Mouse (Mus musculus): ENCODE measurements around the gene Shisa6. TPM values are rescaled to one million over a fixed set of nuclear protein-coding genes. Genes with fewer than 3 reads are reported as not detected.
A peak's percentile ranks its signal among the peaks of the same experiment; 100 is the strongest.

Gene Shisa6
- polyA plus RNA-seq, 1 experiment from 2014 or later, result 2.9 TPM

DNA sequence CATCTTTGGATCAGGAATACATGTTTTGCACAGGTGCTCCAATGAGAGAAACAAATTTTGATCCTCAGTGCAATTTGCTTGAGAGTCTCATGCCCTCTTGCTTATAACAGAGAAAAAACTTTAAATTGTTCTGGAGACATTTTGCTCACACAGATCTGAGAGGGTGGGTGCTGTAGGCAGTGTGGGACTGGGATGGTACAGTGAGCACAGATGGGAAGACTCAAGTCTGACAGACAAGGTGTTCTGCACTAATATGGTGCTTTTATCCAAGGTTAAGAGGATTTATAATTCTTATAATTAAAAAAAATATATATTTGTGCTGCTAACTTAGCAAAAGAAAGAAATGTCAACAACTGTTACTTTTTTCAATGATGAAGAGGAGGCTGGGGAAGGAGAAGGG is 189.5 kb downstream of the Shisa6 start:
- H3K9me3 ChIP-seq (ENCODE audit: control insufficient read depth, low read length), result no peaks in the 10 kb centered on the region
- H3K4me3 ChIP-seq (replicated peaks; ENCODE audit: low read depth, low read length), result no peak overlapping the region
- DNase-seq (no peak), ATAC-seq (ENCODE audit: low FRiP score, low TSS enrichment) (no peak)
- no peak overlapping the region for H3K4me2 ChIP-seq (ENCODE audit: low read length)
- H3K9ac ChIP-seq (replicated peaks; ENCODE audit: low read length), result no peak overlapping the region
- H3K36me3 ChIP-seq (ENCODE audit: control insufficient read depth, insufficient read depth, low read length), result no peaks in the 10 kb centered on the region
- H3K4me1 ChIP-seq (ENCODE audit: control insufficient read depth, insufficient read depth, low read length), result no peaks in the 10 kb centered on the region
- H3K27me3 ChIP-seq (ENCODE audit: control insufficient read depth, insufficient read depth, low read length), result no peaks in the 10 kb centered on the region
- no peak overlapping the region for H3K27ac ChIP-seq (replicated peaks; ENCODE audit: low read depth, low read length)

DNA sequence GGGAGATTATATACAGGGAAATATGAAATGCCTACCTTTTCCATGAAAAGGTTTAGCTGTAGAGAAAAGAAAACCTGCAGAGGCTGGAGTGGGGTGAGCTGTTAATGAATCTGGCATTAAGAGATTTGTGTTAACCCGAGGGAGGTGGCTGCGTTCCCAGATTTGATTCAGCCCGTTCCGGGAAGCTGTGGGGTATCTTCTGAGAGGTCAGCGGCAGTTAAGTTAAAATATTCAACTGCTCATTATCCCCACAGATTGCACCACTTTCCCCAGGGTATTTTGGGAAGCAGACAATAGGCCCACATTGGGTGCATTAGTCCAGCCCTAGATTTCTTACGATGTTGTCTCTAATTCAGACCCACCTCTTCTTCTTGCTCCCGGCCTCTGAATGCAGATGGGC is 213.0 kb downstream of the Shisa6 start:
- 48% methylated on average over 7 of the region's 7 CpGs for WGBS
- H3K36me3 ChIP-seq (ENCODE audit: control insufficient read depth, insufficient read depth, low read length), result no peaks in the 10 kb centered on the region
- no peaks in the 10 kb centered on the region for H3K27me3 ChIP-seq (ENCODE audit: control insufficient read depth, insufficient read depth, low read length)
- H3K4me1 ChIP-seq (ENCODE audit: control insufficient read depth, insufficient read depth, low read length), result 0 out of 2 replicates have a peak, but pooled peaks cover 5% of the 10 kb centered on the region
- H3K9ac ChIP-seq (replicated peaks; ENCODE audit: low read length), result no peak overlapping the region
- no peaks in the 10 kb centered on the region for H3K9me3 ChIP-seq (ENCODE audit: control insufficient read depth, low read length)
- H3K27ac ChIP-seq (replicated peaks; ENCODE audit: low read depth, low read length), result no peak overlapping the region
- ATAC-seq (ENCODE audit: low FRiP score, low TSS enrichment), result no peak
- DNase-seq, result peak; percentile 27
- no peak overlapping the region for H3K4me2 ChIP-seq (ENCODE audit: low read length)
- no peak overlapping the region for H3K4me3 ChIP-seq (replicated peaks; ENCODE audit: low read depth, low read length)

DNA sequence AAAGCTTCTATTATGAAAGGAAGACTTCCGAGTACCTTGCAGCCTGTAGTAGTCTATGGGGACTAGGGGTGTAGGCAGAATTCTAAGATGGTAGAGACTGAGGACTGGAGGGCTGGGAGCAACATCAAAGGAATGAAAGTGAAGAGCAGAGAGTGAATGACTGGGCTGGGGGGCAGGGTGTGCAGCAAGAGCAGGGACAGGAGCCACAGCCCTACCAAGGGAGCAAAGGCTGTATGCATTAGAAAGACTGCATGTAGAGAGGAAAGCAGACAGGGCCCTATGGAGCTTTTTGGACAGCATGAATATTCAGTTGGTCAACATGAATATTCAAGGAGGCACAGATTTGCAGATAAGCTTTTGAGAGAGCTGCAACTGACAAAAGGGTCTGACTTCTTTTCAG is 221.4 kb downstream of the Shisa6 start:
- H3K4me2 ChIP-seq (ENCODE audit: low read length), result no peak overlapping the region
- ATAC-seq (ENCODE audit: low FRiP score, low TSS enrichment), result peak; percentile 60; the same call in 1 of the 2 replicates
- 32% methylated on average over 1 of the region's 1 CpGs for WGBS
- no peaks in the 10 kb centered on the region for H3K27me3 ChIP-seq (ENCODE audit: control insufficient read depth, insufficient read depth, low read length)
- H3K9ac ChIP-seq (replicated peaks; ENCODE audit: low read length), result no peak overlapping the region
- no peaks in the 10 kb centered on the region for H3K4me1 ChIP-seq (ENCODE audit: control insufficient read depth, insufficient read depth, low read length)
- H3K36me3 ChIP-seq (ENCODE audit: control insufficient read depth, insufficient read depth, low read length), result no peaks in the 10 kb centered on the region
- H3K9me3 ChIP-seq (ENCODE audit: control insufficient read depth, low read length), result no peaks in the 10 kb centered on the region
- DNase-seq, result peak; percentile 39
- H3K27ac ChIP-seq (replicated peaks; ENCODE audit: low read depth, low read length), result no peak overlapping the region
- no peak overlapping the region for H3K4me3 ChIP-seq (replicated peaks; ENCODE audit: low read depth, low read length)

DNA sequence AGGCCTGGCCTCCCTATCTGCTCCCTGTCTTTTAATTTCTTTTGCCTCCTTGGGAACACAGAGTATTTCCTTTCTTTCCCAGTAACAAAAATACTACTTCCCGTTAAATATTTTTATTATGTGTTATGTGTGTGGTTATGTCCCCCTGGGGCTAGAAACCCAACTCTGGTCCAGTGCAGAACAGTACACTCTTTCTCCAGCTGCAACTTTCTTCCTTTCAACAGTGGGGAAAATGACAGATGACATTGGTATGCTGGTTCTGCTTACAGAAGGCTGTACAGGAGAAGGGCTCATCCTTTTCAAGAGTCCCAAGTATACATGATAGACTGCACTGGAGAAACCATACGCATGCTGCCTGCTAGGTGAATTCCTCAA is 251.1 kb downstream of the Shisa6 start:
- H3K4me2 ChIP-seq (ENCODE audit: low read length), result no peak overlapping the region
- 93% methylated on average over 2 of the region's 2 CpGs for WGBS
- no peak overlapping the region for H3K4me3 ChIP-seq (replicated peaks; ENCODE audit: low read depth, low read length)
- H3K36me3 ChIP-seq (ENCODE audit: control insufficient read depth, insufficient read depth, low read length), result no peaks in the 10 kb centered on the region
- DNase-seq (no peak), ATAC-seq (ENCODE audit: low FRiP score, low TSS enrichment) (no peak)
- H3K9ac ChIP-seq (replicated peaks; ENCODE audit: low read length), result no peak overlapping the region
- H3K4me1 ChIP-seq (ENCODE audit: control insufficient read depth, insufficient read depth, low read length), result no peaks in the 10 kb centered on the region
- no peaks in the 10 kb centered on the region for H3K9me3 ChIP-seq (ENCODE audit: control insufficient read depth, low read length)
- H3K27me3 ChIP-seq (ENCODE audit: control insufficient read depth, insufficient read depth, low read length), result no peaks in the 10 kb centered on the region
- H3K27ac ChIP-seq (replicated peaks; ENCODE audit: low read depth, low read length), result no peak overlapping the region

- no peak overlapping the region for H3K4me2 ChIP-seq (ENCODE audit: low read length)
- no peaks in the 10 kb centered on the region for H3K36me3 ChIP-seq (ENCODE audit: control insufficient read depth, insufficient read depth, low read length)
- H3K27ac ChIP-seq (replicated peaks; ENCODE audit: low read depth, low read length), result no peak overlapping the region
- H3K4me3 ChIP-seq (replicated peaks; ENCODE audit: low read depth, low read length), result no peak overlapping the region
- H3K4me1 ChIP-seq (ENCODE audit: control insufficient read depth, insufficient read depth, low read length), result no peaks in the 10 kb centered on the region
- H3K27me3 ChIP-seq (ENCODE audit: control insufficient read depth, insufficient read depth, low read length), result no peaks in the 10 kb centered on the region
- no peaks in the 10 kb centered on the region for H3K9me3 ChIP-seq (ENCODE audit: control insufficient read depth, low read length)
- 68% methylated on average over 8 of the region's 8 CpGs for WGBS
- ATAC-seq (ENCODE audit: low FRiP score, low TSS enrichment) (no peak), DNase-seq (peak; percentile 26)
- no peak overlapping the region for H3K9ac ChIP-seq (replicated peaks; ENCODE audit: low read length)
These were observed 251.7 kb downstream of the Shisa6 start for GRCm38 (mm10) chr11:66273904-66274706.

- DNase-seq (peak; percentile 26), ATAC-seq (ENCODE audit: low FRiP score, low TSS enrichment) (no peak)
- H3K4me3 ChIP-seq (replicated peaks; ENCODE audit: low read depth, low read length), result no peak overlapping the region
- H3K27me3 ChIP-seq (ENCODE audit: control insufficient read depth, insufficient read depth, low read length), result no peaks in the 10 kb centered on the region
- H3K4me2 ChIP-seq (ENCODE audit: low read length), result no peak overlapping the region
- H3K27ac ChIP-seq (replicated peaks; ENCODE audit: low read depth, low read length), result no peak overlapping the region
- H3K36me3 ChIP-seq (ENCODE audit: control insufficient read depth, insufficient read depth, low read length), result no peaks in the 10 kb centered on the region
- H3K4me1 ChIP-seq (ENCODE audit: control insufficient read depth, insufficient read depth, low read length), result no peaks in the 10 kb centered on the region
- no peak overlapping the region for H3K9ac ChIP-seq (replicated peaks; ENCODE audit: low read length)
- WGBS, result 19% methylated on average over 3 of the region's 3 CpGs
- H3K9me3 ChIP-seq (ENCODE audit: control insufficient read depth, low read length), result no peaks in the 10 kb centered on the region
These were observed 258.7 kb downstream of the Shisa6 start for GRCm38 (mm10) chr11:66267029-66267428.

DNA sequence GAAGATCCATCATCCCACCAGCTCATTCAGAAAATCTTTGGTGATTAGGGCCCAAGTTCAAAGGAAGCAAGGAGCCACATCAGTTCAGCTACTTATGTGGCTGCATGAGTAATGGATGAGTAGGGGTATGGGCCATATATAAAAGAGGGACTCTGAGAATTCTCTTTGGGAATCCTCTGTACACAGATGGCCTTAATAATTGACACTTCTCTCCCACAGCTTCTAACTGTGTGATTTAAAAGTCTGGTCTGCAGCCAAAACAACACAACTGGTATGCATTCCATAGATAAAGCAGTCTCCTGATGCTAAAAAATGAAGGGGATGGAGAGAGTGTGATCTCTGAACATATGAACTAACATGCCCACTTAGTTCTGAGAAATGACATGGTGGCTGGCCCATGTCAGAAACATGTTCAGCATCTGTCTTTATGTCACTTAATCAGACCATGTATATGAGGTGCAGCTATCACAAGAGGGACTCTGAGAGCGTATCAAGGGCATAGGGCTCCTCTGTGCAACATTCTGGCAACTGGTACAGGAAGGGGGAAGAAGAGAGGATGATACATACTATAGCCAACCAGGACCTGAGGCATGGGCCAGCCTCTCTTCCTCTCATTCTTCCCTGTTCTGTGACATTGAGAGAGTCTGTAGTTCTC is 260.3 kb downstream of the Shisa6 start:
- H3K9ac ChIP-seq (replicated peaks; ENCODE audit: low read length), result no peak overlapping the region
- no peaks in the 10 kb centered on the region for H3K9me3 ChIP-seq (ENCODE audit: control insufficient read depth, low read length)
- DNase-seq (no peak), ATAC-seq (ENCODE audit: low FRiP score, low TSS enrichment) (no peak)
- H3K36me3 ChIP-seq (ENCODE audit: control insufficient read depth, insufficient read depth, low read length), result no peaks in the 10 kb centered on the region
- H3K4me1 ChIP-seq (ENCODE audit: control insufficient read depth, insufficient read depth, low read length), result no peaks in the 10 kb centered on the region
- no peaks in the 10 kb centered on the region for H3K27me3 ChIP-seq (ENCODE audit: control insufficient read depth, insufficient read depth, low read length)
- H3K27ac ChIP-seq (replicated peaks; ENCODE audit: low read depth, low read length), result no peak overlapping the region
- no peak overlapping the region for H3K4me2 ChIP-seq (ENCODE audit: low read length)
- 71% methylated on average over 1 of the region's 1 CpGs for WGBS
- H3K4me3 ChIP-seq (replicated peaks; ENCODE audit: low read depth, low read length), result no peak overlapping the region

- 80% methylated on average over 2 of the region's 2 CpGs for WGBS
- Histone ChIP-seq H3K4me1 (ENCODE audit: control insufficient read depth, insufficient read depth, low read length) (no peaks in the 10 kb centered on the region), H3K36me3 (ENCODE audit: control insufficient read depth, insufficient read depth, low read length) (no peaks in the 10 kb centered on the region), H3K9ac (replicated peaks; ENCODE audit: low read length) (no peak overlapping the region), H3K27me3 (ENCODE audit: control insufficient read depth, insufficient read depth, low read length) (no peaks in the 10 kb centered on the region), H3K27ac (replicated peaks; ENCODE audit: low read depth, low read length) (no peak overlapping the region), H3K4me2 (ENCODE audit: low read length) (no peak overlapping the region), H3K4me3 (replicated peaks; ENCODE audit: low read depth, low read length) (no peak overlapping the region), H3K9me3 (ENCODE audit: control insufficient read depth, low read length) (no peaks in the 10 kb centered on the region)
- ATAC-seq (ENCODE audit: low FRiP score, low TSS enrichment) (no peak), DNase-seq (no peak)
These were observed 265.6 kb downstream of the Shisa6 start for GRCm38 (mm10) chr11:66260205-66260604.

DNA sequence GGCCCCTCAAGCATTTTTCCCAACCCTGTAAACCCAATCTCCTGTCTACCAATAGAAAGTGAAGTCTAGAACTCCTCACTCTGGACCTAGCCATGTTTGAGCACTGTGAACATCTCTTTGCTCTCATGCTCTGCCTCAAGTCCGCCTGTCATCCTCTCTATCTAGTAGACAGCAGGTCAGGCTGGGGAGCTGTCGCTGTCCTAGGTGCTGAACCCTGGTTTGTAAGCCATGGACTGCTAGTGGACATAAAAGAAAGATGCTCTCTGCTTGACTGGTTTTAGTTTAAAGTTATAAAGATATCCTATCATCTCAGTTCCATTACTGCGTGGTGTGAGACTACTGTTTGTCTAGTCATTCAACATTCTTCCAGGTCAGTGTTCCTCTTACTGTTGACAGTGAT is 266.9 kb downstream of the Shisa6 start:
- 27% methylated on average over 3 of the region's 3 CpGs for WGBS
- no peak for ATAC-seq (ENCODE audit: low FRiP score, low TSS enrichment)

More for the DNA sequence above, 266.9 kb downstream of the Shisa6 start:
- no peaks in the 10 kb centered on the region for H3K9me3 ChIP-seq (ENCODE audit: control insufficient read depth, low read length)
- no peak overlapping the region for H3K9ac ChIP-seq (replicated peaks; ENCODE audit: low read length)
- no peaks in the 10 kb centered on the region for H3K4me1 ChIP-seq (ENCODE audit: control insufficient read depth, insufficient read depth, low read length)
- H3K36me3 ChIP-seq (ENCODE audit: control insufficient read depth, insufficient read depth, low read length), result no peaks in the 10 kb centered on the region
- H3K4me3 ChIP-seq (replicated peaks; ENCODE audit: low read depth, low read length), result no peak overlapping the region
- peak; percentile 47 for DNase-seq
- H3K4me2 ChIP-seq (ENCODE audit: low read length), result no peak overlapping the region
- H3K27ac ChIP-seq (replicated peaks; ENCODE audit: low read depth, low read length), result no peak overlapping the region
- no peaks in the 10 kb centered on the region for H3K27me3 ChIP-seq (ENCODE audit: control insufficient read depth, insufficient read depth, low read length)
